Mouse (Mus musculus): ENCODE measurements at regions not wholly inside any gene's neighbourhood (a gene's known extent, or its start where the extent isn't known, plus 50 kb on each side); places are given as distances from the start of the nearest gene placed in this dataset.

GRCm38 (mm10) chrY:74732116-74732515, 108.4 kb downstream of the Gm21913 start:
- DNase-seq = peak; percentile 28
